Mouse (Mus musculus) E14TG2a.4 (cell line): ENCODE data around the gene Iba57.

Experiments
- CTCF ChIP-seq: conservative IDR thresholded peaks from 2 replicates; pipeline ENCODE4 v1.5.1; 2014; ENCODE audit warnings: low read length
- NANOG ChIP-seq: IDR thresholded peaks from 2 replicates; pipeline ENCODE4 v1.6.1; 2014; ENCODE audit warnings: borderline replicate concordance, low read length, mixed read lengths
- POU5F1 ChIP-seq: IDR thresholded peaks from 2 replicates; pipeline ENCODE4 v1.6.1; 2014; ENCODE audit warnings: low read length, borderline replicate concordance

- TF ChIP-seq CTCF (no peak), POU5F1 (no peak), NANOG (no peak)
These were observed 4.4 kb downstream of the Iba57 start for GRCm38 (mm10) chr11:59159099-59159498.
